Mouse (Mus musculus) lung, adult 18-20 months (tissue): ENCODE results near the gene Tpst1.
A peak's percentile ranks its signal among the peaks of the same experiment; 100 is the strongest.
"Not testable (repeated sequence)": the region's sequence is repeated elsewhere in the genome, so short reads cannot be mapped to it uniquely, and the experiment has no call there.

ENCODE experiments used
- DNase-seq, 2 experiments: peaks; one replicate each; pipeline ENCODE4 v3.0.0; 2022; ENCODE audit warnings: mixed read lengths in 2 of 2

Gene Tpst1

GRCm38 (mm10) chr5:130073026-130073425, at the start of gene Tpst1:
Gene Tpst1 (plus strand): TSS chr5:130073326.
- DNase-seq: no peak

DNA sequence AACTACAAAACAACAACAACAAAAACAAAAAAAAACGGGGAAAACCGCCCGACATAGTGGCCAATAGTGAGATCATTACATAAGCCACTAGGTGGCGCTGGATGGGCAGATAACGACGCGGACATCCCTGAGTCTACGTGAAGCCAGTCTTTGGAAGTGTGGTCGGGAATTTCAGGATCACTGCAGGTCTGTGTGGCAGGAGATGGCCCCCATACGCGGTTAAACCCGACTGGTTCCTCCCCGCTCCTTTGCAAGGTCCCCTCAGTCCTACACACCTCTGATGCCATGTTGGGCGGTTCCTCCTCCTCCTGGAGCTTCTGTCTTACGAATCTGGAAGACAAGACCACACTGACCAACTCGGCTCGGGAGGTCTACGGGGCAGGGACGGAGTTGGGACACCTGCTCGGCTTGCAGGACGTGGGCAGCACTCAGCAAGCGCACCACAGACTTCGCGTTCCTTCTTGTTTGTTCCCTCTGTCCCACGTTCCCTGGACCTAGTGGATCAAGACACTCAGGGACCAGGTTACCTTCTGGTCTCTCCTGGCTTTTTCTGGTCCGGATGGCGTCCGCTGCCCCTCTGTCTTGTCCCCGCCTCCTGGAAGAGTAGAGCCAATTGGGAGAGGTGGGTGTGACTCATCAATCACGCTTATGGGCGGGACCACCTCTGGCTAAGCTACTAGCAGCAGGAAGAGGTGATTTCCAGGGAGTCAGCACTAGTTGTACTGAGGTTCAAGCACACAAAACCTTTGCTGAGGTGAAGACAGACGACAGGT, 49.2 kb upstream of the Tpst1 start:
- DNase-seq: peak; percentile 94 to 96

DNA sequence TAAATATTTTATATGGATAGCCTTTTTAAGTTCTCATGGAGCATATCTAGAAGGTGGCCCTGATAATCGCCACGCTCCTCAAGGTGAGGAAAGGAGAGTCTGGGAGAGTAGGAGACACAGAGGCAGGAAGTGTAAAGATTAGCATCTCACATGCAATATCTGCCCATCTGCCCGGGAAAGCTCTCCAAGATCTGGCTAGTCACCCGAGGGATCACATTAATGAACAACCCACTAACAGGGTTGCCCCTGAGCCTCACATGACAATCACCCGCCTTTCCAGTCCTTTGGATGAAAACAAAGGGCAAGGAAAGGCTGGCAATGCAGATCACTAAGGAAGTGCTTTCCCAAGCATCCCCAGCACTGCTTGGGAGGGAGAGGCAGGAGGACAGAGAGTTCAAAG, 46.0 kb upstream of the Tpst1 start:
- no peak for DNase-seq

DNA sequence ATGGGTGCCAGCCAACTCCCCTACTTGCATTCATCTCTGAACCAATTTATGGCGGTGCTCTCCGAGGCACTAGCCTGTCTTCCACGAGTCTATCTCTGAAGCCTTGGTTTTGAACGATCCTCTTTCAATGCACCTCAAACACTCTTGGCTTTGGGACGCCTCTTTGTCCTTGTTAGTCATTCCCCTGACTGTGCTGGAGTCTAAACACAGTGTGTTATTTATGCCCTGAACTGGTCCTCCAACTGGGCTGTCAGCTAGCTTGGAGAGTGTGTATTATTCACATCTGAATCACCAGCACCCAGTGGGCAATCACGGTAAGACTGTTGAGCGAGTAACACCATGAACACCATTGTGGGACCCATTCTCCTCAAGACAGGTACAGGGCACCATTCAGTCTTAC, 45.4 kb upstream of the Tpst1 start:
- no peak for DNase-seq

- peak; percentile 86 to 89 for DNase-seq
Measured at GRCm38 (mm10) chr5:130029142-130029897, 43.8 kb upstream of the Tpst1 start, which contains the start of the genes Asl and Crcp. Gene Asl (minus strand): TSS chr5:130029247. Gene Crcp (plus strand): TSS chr5:130029290.

- peak in 1 of 2 experiments; percentile 48 for DNase-seq
Measured at GRCm38 (mm10) chr5:130031410-130032390, 41.4 kb upstream of the Tpst1 start.

GRCm38 (mm10) chr5:130033869-130034268, 39.3 kb upstream of the Tpst1 start:
- DNase-seq: no peak

GRCm38 (mm10) chr5:130036300-130036699, 36.8 kb upstream of the Tpst1 start:
- DNase-seq: not testable (repeated sequence)

DNA sequence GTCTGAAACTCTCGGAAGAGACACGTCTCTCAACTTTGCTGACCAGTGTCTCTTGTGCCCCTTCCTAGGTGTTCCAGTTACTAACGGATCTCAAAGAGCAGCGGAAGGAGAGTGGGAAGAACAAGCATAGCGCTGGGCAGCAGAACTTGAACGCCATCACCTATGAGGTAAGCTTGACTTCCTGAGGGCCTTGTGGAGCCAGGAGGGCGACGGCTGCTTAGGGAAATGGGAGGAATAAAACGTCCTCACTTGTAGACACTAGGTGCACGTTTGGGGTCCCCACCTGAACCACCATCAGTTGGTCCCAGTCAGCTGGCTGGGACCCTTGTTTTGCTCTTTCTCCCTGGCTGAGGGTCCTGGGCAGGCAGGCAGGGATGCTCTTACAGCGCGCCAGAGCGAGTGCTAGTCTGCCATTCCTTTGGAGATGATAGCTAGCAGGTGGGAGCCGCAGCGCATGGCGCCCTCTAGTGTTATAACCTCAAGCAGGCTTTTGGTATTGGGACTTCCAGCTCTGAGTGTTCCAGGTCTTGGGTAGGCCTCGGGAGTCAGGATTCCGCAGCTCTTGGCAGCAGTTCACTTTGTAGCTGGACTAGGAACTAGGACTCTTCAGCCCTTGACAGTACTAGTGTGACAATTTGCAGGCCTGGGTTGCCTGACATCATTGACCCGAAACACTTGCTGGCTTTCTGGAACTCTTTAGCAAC, 35.2 kb upstream of the Tpst1 start:
- DNase-seq: peak; percentile 56 to 63

GRCm38 (mm10) chr5:130040797-130041196, 32.3 kb upstream of the Tpst1 start:
- no peak for DNase-seq

GRCm38 (mm10) chr5:130041262-130041661, 31.9 kb upstream of the Tpst1 start:
- no peak for DNase-seq

DNA sequence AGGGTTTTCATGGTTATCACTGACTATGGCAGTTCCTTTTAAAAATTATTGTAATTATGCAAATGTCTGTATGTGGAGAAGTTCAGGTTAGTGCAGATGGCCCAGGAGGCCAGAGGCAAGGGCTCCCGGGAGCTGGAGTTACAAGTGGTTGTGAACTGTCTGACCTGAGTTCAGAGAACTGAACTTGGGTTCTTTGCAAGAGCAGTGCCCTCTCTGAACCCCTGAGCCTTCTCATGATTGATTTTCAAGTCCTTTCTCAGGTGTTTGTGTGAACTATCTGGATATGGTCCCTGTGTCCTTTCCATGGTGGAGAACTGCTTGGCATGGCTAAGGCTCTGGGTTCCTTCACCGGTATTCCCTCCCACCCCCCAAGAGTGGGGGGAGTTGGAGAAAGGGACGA, 29.4 kb upstream of the Tpst1 start:
- no peak for DNase-seq

GRCm38 (mm10) chr5:130044201-130044695, 28.9 kb upstream of the Tpst1 start:
- peak; percentile 56 to 76 for DNase-seq

- DNase-seq: no peak
Measured at GRCm38 (mm10) chr5:130046100-130046499, 27.0 kb upstream of the Tpst1 start.

- peak in 1 of 2 experiments; percentile 38 for DNase-seq
Measured at GRCm38 (mm10) chr5:130046589-130046988, 26.5 kb upstream of the Tpst1 start.

DNA sequence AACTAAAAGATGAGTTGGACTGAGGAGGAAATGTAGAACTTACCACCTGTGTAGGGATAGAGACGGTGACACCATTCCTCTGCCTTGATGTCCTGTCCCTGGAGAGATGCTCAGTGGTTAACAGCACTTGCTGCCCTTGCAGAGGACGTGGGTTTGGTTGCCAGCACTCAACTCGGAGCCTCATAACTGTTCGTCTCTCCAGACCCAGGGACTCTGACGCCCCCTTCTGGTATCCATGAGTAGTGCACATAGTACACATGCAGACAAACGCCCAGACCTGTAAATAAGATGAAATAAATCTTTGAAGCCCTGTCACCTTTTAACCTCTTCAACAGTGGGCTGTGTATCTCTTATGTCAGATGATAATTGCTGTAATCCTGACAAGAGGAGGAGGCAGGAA, 26.1 kb upstream of the Tpst1 start:
- DNase-seq: no peak

GRCm38 (mm10) chr5:130048786-130049520, 24.2 kb upstream of the Tpst1 start:
- peak in 1 of 2 experiments; percentile 36 for DNase-seq

GRCm38 (mm10) chr5:130050416-130050815, 22.7 kb upstream of the Tpst1 start:
- DNase-seq: no peak

- no peak for DNase-seq
Measured at GRCm38 (mm10) chr5:130051073-130051860, 21.9 kb upstream of the Tpst1 start.

GRCm38 (mm10) chr5:130052510-130052909, 20.6 kb upstream of the Tpst1 start:
- DNase-seq: no peak
